Mouse (Mus musculus): ENCODE data around the gene Cdkn2aipnl.

The Cdkn2aipnl gene

DNA sequence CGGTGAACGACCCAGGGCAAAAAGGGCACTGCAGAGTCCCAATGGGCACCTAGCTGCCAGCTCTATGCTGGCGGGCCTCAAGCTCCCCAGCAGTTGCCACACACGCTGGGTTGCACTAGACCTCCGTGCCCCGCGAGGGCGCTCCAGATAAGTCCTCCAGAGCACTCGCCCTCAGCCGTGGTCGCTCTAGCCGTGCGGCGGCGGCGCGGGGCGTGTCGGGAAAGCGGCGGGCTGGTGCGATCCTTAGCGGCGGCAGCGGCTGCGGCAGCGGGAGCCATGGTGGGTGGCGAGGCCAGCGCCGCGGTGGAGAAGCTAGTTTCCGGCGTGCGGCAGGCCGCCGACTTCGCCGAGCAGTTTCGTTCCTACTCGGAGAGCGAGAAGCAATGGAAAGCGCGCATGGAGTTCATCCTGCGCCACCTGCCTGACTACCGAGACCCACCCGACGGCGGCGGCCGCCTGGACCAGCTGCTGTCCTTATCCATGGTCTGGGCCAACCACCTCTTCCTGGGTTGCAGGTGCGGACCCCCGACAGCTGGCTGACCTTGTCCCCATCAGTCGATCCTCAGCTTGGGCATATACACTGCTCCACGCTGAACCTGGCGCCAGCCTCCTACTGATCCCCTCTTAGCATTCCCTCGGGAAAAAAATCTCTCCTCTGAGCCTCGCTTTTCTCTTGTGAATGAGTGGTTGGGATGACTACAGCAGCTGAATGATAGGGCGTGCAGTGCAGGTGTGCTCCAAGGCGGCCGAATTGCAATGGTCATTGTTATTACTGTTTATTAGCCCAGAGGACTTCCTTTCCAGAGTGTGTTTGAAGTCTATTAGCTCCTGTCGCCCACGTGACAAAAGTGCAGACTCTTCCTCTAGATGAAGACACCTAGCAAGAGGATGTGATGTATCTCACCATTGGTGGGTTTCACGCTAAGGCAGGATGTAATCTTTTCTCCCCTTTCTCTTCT, at the start of gene Cdkn2aipnl:
Cdkn2aipnl (plus strand) TSS at position 219 of the 959 bp plus-strand sequence.
- peak; percentile 96 for DNase-seq (ENCODE audit: low spot score)

DNA sequence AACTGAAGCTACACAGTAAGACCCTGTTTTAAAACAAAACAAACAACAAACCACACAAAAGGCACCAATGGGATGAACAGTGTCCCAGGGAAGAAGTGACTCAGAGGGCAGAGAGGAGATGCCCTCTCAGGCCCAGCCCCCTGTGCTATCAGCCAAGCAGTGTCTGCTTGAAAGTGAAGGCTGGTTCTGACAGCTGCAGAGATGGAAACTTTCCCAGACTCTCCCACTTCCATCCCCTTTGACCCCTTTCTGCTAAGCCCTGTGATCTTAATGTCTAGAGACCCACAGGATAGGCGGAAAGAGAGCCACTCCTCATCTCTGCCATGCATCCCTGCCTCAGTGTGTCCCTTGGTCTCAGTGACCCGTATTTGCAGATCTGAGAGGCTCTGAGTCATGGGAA, 49.5 kb upstream of the Cdkn2aipnl start:
- DNase-seq (ENCODE audit: low spot score), result no peak

DNA sequence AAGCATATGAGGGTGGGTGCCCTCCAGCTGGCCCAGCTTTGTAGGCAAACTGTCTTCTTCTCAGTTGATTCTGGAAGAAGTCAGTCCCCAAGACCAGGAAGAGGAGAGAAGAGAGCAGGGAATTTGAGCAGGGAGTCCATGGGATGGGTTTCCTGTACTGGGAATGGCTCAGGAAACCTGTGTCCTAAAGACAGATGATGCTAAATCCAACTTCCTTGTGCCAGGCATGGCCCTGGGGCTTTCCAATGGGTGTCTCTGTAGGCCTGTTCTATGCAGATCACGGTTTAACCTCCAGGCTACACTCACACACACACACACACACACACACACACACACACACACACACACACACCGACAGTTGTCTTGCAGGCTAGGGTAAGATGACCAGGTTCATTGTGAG, 48.9 kb upstream of the Cdkn2aipnl start:
- DNase-seq (ENCODE audit: low spot score), result no peak

DNA sequence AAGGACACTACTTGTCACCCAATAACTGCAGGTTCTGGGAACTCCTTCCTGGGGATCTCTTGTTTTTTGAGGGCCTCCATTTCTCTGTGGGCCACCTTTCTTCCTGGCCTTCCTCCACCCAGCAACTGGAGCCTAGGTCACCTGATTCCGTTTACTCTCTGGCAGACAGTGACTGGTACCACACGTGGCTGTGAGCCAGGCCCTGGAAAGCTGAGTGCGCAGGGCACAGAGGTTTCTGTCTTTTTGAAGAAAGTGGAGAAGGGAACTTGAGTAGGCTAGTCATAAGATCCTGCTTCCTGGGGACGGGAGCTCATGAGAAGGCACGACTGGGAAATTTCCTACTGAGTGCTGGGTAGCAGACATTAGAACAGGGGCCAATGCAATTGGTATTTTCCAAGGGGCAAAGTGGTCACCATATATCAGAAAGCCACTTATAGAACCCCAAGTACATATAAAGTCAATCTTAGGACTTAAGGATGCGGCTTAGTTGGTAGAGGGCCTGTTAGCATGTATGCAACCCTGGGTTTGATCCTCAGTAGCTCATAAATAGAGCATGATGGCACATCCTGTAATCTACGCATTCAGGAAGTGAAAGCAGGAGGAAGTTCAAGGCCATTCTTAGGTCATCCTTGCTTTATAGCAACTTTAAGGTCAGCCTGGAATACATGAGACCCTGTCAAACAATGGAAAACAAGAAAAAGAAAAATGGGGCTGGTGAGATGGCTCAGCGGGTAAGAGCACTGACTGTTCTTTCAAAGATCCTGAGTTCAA, 45.9 kb upstream of the Cdkn2aipnl start:
- no peak for DNase-seq (ENCODE audit: low spot score)

DNA sequence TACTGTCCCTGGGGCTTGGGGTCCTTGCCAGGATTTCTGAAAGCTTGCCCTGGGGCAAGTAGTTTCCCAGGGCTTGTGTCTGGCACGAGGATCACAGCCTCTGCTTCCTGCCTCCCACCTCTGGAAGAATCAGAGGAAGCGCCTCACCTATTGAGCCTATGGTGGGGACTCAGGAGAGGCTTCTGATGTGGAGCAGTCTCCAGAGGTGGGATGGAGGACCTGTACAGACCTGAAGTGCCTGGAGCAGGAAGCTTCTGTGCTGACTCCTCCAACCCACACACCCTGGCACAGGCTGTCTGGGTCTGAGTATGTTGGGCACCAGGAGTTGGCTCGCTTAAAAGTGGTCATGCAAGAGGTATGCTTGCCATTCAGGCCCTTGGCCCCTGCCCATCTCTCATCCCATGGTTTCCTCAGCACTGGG, 45.0 kb upstream of the Cdkn2aipnl start:
- DNase-seq (ENCODE audit: low spot score), result no peak

DNA sequence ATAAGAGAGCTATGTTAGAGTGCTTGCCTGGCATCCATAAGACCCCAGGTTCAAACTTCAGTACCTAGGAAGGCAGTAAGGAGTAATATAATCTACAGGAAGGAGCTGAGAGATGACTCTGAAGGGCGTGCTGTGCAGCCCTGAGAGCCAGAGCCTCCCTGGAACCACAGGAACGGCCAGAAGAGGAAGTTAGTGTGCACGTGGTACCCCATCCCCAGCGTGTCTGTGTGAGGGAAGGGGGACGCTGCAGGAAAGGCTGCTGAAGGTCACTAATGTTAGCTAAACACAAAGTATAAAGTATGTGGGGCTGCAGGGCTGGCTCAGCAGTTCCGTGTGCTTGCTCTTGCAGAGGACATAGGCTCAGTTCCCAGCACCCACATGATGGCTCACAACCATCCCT, 41.9 kb upstream of the Cdkn2aipnl start:
- DNase-seq (ENCODE audit: low spot score), result no peak

DNA sequence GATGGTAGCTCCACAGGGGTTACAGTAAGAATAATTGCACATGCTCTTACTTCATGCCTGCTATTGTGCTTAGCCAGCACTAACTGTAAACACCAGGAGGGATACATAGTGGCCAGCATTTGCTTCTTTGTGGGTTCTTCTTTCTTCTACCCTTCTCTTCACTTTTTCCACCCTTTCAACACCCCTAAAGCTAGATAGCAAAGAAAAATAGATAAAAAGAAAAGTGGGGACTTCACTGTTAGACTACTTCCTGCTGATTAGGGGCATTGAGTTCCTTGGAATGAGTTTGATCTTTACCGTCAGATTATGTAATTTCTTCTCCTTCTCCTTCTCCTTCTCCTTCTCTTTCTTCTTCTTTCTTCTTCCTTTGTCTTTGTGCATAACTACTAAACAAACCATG, 41.1 kb upstream of the Cdkn2aipnl start:
- no peak for DNase-seq (ENCODE audit: low spot score)

DNA sequence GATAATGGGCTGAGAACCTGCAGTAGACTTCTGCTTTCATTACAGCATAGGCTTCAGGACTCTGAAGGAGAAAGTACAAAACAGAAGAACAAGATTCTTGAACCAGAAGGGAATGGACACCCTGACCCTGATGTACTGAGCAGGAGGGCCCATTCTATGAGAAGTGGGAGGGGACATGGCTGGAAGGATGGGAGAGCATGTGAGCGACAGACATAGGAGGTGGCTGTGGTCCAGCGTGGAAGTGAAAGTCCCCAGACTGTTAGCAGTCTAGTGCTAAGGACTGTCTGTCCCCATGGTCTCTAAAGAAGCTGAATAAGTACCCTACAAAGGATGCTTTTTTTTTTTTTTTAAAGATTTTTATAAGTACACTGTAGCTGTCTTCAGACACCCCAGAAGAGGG, 40.4 kb upstream of the Cdkn2aipnl start:
- no peak for DNase-seq (ENCODE audit: low spot score)

DNA sequence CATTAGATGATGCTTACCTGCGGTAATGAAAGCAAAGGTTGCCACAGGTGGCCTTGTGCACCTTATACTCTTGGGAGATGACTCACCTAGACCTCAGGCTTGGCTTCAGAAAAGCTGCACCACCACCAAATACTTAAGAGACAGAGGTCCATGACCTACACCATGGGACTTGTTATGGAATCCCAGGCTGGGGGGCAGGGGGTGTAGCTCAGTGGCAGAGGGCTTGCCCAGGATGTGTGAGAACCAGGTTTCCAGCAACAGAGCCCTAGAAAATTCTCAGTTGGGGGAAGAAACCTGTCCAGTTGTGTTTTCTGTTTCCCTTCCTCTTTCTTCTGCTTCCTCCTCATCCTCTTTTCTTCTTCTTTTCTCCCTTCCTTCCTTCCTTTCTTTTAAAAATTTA, 36.3 kb upstream of the Cdkn2aipnl start:
- DNase-seq (ENCODE audit: low spot score), result no peak

DNA sequence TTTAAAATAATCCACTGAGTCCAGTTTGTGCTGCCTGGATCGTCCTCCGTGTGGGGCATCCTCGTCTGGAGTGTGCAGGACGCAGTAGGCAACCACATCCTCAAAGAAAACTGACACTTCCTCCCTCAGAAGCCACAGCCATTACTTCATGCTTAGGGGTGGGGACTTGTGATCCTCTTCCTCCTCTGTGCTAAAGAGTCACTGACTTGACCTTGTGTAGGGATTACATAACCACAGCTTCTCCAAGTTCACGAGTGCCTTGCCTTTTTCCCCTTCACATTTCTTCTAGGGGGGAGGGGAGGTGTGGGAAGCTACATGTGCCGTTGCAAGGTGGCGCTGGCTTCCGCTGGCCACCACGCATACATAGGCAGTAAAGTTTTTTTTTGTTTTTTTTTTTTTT, 35.7 kb upstream of the Cdkn2aipnl start:
- peak; percentile 64 for DNase-seq (ENCODE audit: low spot score)

DNA sequence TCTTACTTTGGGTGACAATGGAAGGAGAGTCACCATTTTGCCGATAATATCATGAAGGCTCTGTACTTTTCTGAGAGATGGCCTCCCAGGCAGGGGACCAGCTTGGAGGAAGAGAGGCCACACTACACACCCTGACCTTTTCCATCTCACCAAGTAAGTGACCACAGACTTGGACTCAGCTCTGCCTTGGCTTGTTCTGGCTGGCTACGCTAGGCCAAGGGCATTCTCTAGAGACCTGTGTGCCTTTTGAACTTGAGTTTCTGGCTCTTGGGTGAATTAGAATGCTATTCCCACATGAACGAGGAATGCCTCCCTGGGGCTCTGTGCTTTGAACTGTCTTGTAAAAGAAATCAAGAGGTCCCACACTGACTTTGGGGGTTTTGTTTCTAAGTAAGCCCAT, 33.2 kb upstream of the Cdkn2aipnl start:
- DNase-seq (ENCODE audit: low spot score), result no peak

DNA sequence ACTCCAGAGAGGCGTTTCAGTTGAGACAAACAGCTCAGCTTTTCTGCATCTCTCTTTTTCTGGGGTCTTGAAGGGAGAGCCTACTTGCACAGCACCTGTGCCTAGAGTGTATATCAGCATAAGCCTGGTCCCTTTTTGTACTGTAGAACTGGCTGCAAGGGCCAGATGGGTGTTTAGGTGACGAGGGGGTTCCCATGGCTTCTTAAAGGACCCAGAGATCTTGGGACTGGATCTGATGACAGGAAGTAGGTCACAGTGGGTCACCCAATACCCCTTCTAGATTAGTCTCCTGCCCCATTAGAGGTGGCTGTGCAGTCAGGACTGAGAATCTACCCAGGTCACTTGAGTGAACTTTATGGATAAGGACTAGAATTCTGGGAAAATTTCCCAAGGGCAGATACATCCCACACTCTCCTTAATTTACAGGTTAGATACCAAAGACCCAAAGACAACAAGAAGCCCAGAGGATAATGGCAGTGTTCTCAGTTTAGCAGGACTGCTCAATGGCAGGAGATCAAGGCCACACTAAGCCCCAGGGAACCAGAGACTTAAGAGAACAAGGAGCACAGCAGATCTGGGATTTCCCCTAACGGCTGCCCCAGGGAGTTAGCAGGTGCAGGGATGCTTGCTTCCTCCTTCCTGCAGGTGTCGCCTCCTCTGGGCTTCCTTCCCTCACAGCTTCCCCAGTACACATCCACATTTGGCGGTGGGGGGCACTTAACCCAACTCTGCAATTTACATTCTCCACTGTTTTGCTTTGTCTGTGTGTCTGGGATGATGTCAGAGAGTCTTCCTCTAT, 31.6 kb upstream of the Cdkn2aipnl start:
- peak; percentile 58 for DNase-seq (ENCODE audit: low spot score)

DNA sequence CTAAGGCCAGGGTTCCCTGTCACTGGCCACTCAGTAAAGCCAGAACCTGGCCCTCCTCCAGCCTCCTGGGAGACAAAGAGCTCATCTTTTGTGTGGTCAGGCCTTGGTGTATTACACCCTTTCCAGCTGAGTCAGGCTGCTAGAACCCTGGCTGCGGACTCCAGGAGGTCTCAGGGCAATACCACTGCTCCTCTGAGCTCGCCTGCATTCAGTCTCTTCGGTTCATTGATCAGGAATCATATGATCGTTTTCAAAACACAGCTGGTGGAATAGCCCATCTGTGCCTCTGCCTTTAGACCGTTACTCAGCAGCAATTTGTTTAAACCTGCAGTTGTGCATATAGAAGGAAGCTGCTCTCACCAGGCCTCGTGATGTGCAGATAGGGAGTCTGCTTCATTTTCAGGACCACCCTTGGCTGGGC, 30.1 kb upstream of the Cdkn2aipnl start:
- no peak for DNase-seq (ENCODE audit: low spot score)

DNA sequence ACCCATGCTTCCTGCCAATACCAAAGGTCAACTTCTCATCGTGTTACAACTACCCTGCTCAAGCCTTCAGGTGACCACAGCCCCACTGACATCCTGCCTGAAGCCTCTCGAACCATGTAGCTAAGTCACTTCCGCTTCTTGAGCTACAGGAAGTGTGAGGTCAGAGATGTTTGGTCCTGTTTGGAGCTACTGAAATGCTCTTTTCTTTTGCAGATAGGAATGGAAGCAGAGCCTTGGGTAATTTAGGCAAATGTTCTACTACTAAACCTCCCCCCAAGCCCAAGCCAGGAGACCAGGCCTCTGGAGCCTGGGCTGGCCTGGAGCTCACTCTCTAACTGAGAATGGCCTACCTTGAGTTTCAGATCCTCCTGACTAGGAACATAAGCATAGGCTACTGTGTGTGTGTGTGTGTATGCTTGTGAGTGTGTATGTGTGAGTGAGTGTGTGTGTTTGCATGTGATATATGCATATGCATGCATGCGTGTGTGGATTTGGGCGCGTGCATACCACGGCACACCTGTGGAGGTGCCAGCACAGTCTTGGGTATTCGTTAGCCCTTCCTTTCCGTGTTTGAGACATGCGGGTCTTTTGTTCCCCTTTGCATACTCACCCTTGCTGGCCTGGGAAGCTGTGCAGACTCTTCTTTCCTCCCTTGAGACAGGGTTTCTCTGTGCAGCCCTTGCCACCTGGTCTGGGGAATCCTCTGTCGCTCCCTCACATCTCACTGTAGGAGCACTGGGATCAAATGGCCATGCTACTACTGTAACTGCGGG, 28.5 kb upstream of the Cdkn2aipnl start:
- peak; percentile 58 for DNase-seq (ENCODE audit: low spot score)

DNA sequence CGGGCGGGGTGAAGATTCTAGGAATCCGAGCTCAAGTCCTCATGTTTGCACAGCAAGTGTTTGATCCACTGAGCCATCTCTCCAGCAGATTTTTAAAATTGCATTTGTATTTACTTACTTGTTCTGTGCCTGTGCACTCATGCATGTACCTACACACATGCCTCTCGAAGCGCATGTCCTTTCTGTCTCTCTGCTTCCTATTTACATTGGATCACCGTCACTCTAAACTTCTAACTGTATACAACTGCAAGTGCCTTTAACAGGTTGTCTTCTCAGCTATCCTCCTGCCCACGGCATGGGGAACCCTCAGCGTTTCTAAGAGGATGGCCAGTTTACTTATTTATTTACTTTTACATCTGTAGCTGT, 27.9 kb upstream of the Cdkn2aipnl start:
- DNase-seq (ENCODE audit: low spot score), result no peak

DNA sequence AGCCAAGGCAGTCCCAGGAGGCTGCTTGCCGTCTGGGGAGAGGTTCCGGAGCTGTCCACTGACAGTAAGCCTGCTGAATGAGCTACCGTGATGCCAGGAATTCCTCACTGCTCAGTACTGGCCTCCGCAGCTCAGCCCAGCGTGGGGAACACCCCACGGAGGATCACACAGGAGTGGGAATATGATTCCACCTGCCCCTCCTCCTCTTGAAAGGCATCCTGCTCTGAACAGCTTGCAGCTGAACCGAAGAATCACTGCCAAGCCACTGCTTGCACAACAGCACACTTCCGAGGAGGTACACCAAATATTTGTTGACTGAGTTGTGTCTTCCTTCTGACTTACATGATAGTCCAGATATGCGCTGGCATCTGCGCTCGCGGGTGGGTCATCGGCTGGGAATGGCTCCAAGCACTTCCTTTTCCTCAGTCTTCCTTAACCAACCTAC, 26.9 kb upstream of the Cdkn2aipnl start:
- DNase-seq (ENCODE audit: low spot score), result no peak

DNA sequence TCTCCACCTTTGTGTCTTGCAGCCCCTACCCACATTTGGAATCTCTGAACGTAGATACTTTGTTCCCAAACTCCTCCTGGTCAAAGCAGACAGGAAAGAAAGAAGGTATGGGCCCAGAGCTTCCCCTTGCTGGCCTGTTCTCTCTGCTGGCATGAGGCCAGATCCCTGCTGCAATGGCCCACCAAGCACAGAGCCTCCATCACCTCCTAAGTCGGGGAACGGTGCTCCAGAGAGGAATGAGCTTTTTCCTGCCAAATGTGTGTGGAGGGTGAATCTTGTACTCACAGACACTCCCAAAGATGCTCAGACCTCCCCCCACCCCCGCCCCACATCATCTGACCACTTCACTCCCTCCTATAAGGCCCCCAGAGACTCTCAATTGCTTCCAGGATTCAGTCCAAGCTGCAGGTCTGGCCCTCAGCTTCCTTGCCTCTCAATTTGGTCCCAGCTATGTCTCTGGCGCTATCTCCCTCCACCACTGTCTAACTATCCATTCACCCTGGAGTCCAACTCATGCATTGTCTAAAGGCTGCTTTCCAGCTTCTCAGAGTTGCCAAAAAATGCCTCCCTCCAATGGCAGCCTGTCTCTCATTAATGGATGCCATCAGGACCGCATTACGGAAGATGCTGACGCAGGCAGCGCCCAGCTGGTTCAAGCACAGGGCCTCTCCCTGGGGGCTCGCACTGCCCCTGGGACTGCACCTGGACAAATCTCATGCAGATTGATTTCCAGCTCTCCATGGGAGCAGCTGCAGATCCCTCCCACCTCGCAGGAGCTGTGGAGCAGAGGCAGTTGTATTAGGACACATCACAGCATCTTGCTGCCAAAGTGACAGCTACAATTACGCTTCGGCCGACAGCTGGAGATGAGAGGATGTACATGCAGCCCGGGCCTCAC, 24.6 kb upstream of the Cdkn2aipnl start:
- DNase-seq (ENCODE audit: low spot score), result no peak

DNA sequence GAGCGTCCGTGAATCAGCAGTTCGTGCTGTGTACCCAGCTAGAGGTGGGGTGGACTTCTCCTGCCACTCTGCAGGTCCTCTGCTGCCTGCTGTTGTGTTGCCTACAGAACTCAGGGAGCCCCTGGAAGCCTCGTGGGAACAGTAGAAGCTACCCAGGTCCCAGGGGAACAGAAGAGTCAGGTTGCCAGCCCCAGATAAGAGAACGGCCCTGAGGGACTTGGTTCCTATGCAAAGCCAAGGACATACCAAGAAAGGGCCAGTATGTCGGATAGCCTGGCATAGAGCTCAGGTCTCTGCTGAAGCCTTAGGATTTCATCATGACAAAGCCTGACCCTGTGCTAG, 24.0 kb upstream of the Cdkn2aipnl start:
- no peak for DNase-seq (ENCODE audit: low spot score)

DNA sequence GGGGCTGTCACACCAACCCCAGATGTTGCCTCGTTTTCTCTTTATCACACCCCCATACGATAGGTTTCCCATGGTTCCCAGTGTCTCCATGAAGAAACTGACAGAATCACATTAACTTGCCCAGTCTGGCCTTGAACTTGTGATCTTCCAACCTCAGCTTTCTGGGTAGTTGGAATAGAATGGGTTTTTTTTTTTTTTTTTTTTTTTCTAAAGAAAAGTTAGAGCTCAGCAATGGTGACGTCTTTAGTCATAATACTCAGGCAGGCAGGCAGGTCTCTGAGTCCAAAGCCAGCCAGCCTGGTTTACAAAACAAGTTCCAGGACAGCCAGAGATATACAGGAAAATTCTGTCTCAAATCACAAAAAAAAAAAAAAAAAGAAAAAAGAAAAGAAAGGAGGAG, 23.2 kb upstream of the Cdkn2aipnl start:
- DNase-seq (ENCODE audit: low spot score), result no peak

DNA sequence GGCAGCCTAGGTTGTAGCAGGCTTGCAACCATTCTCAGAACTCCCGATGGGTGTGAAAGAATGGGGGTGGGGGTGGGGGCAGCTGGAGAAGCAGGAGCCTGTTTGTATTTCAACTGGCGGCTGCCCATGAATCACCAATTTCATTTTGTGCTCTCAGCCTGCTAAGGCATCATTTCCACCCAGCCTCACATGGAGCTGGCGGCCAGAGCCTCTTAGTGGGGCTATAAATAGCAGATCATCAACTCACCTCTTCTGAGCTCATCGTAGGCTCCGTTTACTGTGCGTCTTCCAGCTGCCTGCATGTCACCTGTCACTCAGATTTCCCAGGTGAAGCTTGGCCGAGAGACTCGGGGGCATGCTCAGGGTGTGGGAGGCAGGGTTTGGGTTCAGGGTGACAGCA, 21.9 kb upstream of the Cdkn2aipnl start:
- no peak for DNase-seq (ENCODE audit: low spot score)

DNA sequence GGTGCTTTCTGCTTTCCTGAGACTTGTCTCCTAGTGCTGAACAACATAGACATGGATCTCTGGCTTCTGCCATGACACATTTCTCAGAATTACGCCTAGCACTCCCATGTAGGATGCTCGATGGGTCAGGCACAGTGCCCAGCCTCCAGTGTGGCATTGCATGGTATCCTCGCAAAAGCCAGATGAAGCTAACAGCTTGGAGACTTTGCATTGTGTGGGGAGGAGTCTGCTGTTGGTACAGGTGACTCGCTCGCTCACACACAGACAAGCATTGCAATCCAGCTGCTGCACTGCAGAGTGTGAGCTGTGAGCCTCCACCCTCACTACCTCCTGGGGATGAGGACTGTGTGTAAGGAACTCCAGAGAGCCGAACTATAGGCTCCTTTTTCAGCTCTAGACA, 21.3 kb upstream of the Cdkn2aipnl start:
- DNase-seq (ENCODE audit: low spot score), result no peak

All from T-cell, adult 2 months (primary cell).